18 mouse cellular contexts compared by ENCODE assay signal in the genomic region with DNA sequence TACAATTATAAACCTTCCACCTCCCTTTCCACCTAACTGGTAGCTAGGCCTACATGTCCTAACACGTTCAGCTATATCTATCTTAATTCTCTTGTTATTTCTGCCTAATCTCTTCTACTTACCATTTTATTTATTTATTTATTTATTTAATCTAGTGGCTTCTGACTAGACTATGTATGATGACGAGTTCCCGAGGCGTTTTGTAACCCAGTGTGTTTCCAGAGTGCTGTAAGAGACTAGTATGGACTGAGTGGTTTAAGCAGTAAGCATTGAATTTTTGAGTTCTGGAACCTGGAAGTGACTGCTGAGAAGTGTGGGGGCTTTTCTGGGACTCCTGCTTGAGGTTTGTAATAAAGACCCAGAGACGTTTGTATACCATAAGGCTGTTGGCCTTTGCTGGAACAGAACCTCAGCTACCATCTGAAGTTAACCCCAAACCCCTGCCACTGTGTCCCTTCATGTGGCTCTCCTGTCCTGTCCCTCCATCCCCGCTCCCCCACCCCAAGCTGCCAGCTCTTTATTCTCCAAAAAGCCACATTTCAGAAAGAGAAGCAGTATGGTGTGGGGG.
"Had no signal": no experiment of that assay in that cellular context is flagged by ENCODE, and none has a peak within 500 bp of the region (broad histone marks: within the 10 kb centered on the region; RNA-seq: fewer than 3 reads in every experiment).

No protein-coding gene starts in this region.

- H3K9ac ChIP-seq: limb, embryonic 13.5 days; liver, embryonic 14.5 days; liver, postnatal 0 days; lung, embryonic 14.5 days; neural tube, embryonic 13.5 days had no signal

- H3K4me1 ChIP-seq: limb, embryonic 13.5 days had no signal

- H3K36me3 ChIP-seq: limb, embryonic 10.5 days; limb, embryonic 13.5 days; neural tube, embryonic 13.5 days had no signal

- H3K27ac ChIP-seq: limb, embryonic 10.5 days; limb, embryonic 13.5 days; liver, embryonic 14.5 days; macrophage; neural tube, embryonic 13.5 days had no signal

- H3K27me3 ChIP-seq: neural tube, embryonic 13.5 days had no signal

- H3K9me3 ChIP-seq: limb, embryonic 10.5 days; limb, embryonic 13.5 days; neural tube, embryonic 13.5 days had no signal

- ATAC-seq: intestine, embryonic 16.5 days; liver, postnatal 0 days had no signal

- H3K4me2 ChIP-seq: limb, embryonic 13.5 days; lung, embryonic 14.5 days; neural tube, embryonic 13.5 days had no signal

- H3K4me3 ChIP-seq: limb, embryonic 10.5 days; limb, embryonic 13.5 days; myocyte; neural tube, embryonic 13.5 days had no signal

- DNase-seq: kidney, adult 18-20 months; kidney, adult 9 months; kidney, postnatal 14 days; kidney, postnatal 4 days; liver, postnatal 0 days; lung, embryonic 14.5 days; retina, postnatal 1 day; right cerebral cortex, postnatal 25 days; spleen, adult 18-20 months; thymus, adult 18-20 months; thymus, postnatal 36 days had no signal
